Mouse (Mus musculus): ENCODE data around the gene Rilpl1.

Rilpl1 gene

GRCm38 (mm10) chr5:124530655-124531582, at the start of gene Rilpl1:
Rilpl1 (minus strand) TSS chr5:124531391.
- under 1% methylated on average over 90 of the region's 96 CpGs for WGBS

DNA sequence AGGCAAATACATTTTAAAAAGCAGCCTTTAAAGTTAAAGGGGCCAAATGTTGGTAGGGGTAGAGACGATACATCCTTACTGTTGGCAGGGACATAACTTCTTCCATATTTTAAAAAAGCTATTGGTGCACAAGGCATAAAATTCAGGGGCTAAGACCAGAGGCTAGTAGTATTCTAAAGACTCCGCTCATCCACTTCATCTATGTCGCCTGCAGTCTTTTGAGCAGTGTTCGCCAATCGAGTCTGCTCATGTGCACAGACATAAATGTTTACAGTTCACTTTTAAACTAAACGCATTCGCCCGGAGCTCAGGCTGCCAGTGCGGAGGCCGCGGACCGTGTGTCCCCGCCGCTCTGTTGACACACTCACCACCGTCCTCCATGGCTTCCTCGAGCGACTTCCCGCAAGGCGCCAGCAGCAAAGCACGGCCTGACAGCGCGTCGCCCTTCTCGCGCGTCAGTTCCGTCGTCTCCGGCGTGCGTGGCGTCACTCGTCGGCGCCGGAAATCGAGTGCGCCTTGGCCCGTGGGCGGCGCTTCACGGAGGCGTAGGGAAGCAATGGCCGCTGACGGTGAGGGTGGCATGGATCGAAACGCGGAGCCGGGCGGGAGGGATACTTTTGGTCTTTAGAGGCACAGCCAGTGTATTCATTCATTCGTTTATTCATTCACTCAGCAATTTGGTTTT, 47.6 kb upstream of the Rilpl1 start, which contains the start of the genes Eif2b1 and Gtf2h3:
Eif2b1 (minus strand) TSS at position 499 of the 685 bp plus-strand sequence.
Gtf2h3 (plus strand) TSS at position 508 of the 685 bp plus-strand sequence.
- under 1% methylated on average over 51 of the region's 51 CpGs for WGBS

GRCm38 (mm10) chr5:124575467-124575866, 44.3 kb upstream of the Rilpl1 start:
- 91% methylated on average over 7 of the region's 7 CpGs for WGBS

DNA sequence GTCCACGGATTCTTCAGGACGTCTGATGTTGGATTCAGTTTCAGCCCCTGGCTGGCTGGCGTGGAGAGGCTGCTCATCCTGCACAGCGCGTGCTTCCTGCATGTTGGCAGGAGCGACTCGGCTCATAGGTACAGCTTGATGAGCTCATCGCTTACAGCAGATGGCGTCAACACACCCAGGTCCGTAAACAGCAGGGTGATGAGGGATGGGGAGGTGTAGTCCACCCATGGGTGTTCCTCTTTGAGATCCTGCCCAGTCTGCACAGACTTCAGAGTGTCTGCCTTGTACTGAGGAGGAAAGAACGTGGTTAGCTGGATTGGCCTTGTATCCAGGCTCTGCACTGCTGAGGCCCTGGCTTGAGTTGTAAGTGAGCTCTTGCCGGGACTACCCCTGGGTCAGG, 39.9 kb upstream of the Rilpl1 start:
- WGBS = 56% methylated on average over 12 of the region's 12 CpGs

DNA sequence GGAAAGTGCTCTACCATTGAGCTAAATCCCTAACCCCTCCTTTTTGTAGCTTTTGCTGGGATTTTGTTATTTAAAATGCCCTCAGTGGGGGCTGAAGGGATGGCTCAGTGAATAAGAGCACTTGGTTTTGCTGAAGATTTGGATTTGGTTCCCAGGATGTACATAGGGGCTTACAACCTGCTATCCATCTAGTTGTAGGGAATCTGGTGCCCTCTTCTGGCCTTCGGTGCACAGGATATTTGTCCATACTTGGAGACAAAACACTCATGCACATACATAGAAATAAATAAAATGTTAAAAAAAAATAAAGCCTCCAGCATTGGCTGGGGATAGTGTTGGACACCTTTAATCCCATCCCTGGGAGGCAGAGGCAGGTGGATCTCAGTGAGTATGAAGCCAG, 24.0 kb upstream of the Rilpl1 start:
- WGBS = 71% methylated on average over 1 of the region's 1 CpGs

- 60% methylated on average over 6 of the region's 6 CpGs for WGBS
These were observed 22.4 kb upstream of the Rilpl1 start for GRCm38 (mm10) chr5:124553607-124554006.

- under 1% methylated on average over 66 of the region's 66 CpGs for WGBS
These were observed 21.5 kb upstream of the Rilpl1 start, which contains the start of gene Ddx55 for GRCm38 (mm10) chr5:124552558-124553307. Ddx55 (plus strand) TSS chr5:124552864.

DNA sequence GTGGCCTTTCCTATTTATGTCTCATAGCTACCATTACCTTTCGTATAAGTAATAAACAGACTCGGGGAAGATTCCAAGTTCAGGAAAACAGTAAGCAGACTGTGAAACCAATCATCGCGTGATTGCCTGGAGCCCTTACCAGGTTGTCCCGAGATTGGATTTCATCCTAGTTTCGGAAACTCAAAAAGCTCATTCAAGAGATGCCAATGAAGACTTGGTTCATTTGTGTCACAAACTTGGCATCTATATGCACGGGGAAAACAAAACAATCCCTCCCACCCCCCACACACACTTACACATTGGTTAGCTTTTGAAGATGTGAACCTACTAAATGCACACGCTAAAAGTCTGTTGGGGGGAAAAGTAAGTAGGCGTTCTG, 20.9 kb upstream of the Rilpl1 start:
- 2% methylated on average over 9 of the region's 9 CpGs for WGBS

DNA sequence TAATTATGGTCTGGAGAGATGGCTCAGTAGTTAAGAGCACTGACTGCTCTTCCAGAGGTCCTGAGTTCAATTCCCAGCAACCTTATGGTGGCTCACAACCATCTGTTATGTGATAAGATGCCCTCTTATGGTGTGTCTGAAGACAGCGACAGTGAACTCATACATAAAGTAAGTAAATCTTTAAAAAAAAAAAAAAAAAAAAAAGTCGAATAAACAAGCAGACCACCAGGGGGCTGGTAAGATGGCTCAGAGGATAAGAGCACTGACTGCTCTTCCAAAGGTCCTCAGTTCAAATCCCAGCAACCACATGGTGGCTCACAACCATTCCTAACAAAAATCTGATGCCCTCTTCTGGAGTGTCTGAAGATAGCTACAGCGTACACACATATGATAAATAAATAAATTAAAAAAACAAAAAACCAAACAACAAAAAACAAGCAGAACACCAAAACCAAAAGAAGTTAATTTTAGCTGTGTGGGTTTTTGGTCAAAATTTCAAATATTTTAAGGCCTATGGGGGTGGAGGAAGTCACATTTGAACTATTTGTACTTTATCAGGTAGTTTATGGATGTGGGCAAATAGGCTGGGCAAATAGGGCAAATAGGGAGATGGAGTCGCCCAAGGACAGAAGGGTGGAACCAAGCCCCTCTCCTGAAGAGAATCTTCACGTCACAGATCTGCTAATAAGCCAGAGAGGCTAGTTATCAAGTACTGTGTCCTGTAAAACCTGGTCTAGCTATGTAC, 20.3 kb upstream of the Rilpl1 start:
- 23% methylated on average over 5 of the region's 5 CpGs for WGBS

- 68% methylated on average over 4 of the region's 4 CpGs for WGBS
These were observed 19.5 kb upstream of the Rilpl1 start for GRCm38 (mm10) chr5:124550737-124551136.

GRCm38 (mm10) chr5:124541602-124541973, 10.4 kb upstream of the Rilpl1 start:
- 8% methylated on average over 8 of the region's 8 CpGs for WGBS

DNA sequence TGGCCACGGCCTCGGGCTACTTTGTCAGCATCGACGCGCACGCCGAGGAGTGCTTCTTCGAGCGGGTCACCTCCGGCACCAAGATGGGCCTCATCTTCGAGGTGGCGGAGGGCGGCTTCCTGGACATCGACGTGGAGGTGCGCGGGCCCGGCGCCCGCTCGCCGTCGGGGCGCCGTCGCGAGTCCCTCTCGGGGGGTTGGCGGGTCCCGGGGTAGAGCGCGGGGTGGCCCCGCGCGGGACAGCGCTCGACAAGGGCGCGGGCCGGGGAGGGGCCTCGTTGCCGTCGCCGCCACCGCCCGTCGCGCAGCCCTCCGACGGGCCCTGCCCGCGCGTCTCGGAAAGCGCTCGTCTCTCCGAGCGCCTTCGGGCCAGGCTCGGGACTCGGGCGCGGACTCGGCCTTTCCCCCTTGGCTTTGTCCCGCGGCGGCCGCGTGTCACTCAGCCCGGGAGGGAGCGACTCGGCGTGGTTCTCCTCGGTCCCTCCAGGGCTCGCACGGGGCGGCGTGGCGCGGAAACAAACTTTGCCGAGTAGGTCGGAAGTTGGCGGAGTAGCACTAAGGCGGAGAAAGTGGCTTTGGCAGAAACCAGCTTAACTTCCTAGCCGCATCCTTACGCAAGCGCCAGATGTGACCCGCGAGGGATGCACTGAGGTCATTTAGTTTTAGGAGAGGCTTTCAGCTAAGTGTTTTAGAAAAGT, 9.9 kb upstream of the Rilpl1 start:
- under 1% methylated on average over 80 of the region's 89 CpGs for WGBS

GRCm38 (mm10) chr5:124540383-124540786, 9.2 kb upstream of the Rilpl1 start, which contains the start of gene Tmed2:
Tmed2 (plus strand) TSS chr5:124540695.
- under 1% methylated on average over 29 of the region's 35 CpGs for WGBS

DNA sequence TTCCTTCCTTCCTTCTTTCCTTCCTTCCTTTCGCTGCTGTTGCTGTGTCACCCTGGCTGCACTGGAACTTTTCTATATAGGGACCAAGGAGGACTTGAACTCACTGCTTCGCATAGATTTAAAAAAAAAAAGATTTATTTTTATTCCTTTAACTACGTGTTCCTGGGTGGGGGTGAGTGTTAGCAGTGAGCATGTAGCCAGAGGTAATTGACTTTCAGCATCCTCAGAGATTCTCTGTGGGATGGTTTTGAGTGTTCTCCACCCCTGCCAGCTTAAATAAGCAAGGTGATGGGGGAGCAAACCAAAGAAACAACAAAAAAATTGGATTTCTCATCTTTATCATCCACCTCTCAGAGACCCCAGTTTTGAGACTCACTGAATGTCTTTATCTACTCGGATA, 8.7 kb upstream of the Rilpl1 start:
- 57% methylated on average over 4 of the region's 4 CpGs for WGBS

GRCm38 (mm10) chr5:124538813-124539792, 7.9 kb upstream of the Rilpl1 start:
- 58% methylated on average over 16 of the region's 16 CpGs for WGBS

- 3% methylated on average over 17 of the region's 17 CpGs for WGBS
These were observed 5.6 kb upstream of the Rilpl1 start for GRCm38 (mm10) chr5:124536776-124537175.

- WGBS = 77% methylated on average over 5 of the region's 5 CpGs
These were observed 3.8 kb upstream of the Rilpl1 start for GRCm38 (mm10) chr5:124535016-124535415.

- WGBS = 56% methylated on average over 7 of the region's 7 CpGs
These were observed 1.3 kb upstream of the Rilpl1 start for GRCm38 (mm10) chr5:124532451-124532850.

DNA sequence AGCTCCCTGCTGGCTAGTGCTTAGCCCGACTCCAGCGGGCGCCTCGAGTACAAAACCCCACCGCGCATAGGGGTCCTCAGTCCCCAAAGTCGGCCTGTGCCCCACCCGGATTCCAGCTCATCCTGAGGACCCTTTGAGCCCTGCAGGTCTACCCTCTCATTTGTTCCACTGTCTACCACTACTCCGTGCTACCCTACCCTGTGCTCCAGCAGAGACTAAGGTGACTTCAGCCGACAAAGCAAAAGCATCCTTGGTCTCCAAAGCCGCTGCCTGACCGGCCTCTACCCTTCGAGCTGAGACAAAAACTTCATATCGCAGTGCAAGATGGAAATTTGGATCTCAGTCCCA, 366 bp upstream of the Rilpl1 start:
- 11% methylated on average over 14 of the region's 14 CpGs for WGBS

Data from cerebral cortex, adult 2 months (tissue).